Mouse (Mus musculus): ENCODE measurements around the gene Mak. TPM values are rescaled to one million over a fixed set of nuclear protein-coding genes. Genes with fewer than 3 reads are reported as not detected.

Gene Mak
- polyA plus RNA-seq, 1 experiment from 2014 or later = 0.46 TPM

DNA sequence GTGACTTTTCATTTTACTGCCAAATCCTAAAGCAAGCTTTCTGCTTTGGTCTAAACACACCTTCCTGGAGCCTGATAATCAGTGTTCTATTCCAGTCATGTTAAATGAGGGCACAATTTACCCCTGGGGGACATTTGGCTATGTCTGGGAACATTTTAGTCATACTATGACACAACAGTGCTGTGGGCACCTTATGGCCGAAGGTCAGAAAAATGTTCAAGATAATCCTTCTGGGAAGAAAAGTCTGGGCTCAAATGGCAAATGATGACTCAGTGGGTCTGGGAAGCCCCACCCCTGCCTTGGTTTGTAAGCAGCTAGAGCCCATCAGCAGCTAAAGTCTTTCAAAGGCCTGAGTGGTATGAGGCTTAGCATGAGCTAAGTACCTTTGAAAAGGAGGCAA lies 96.7 kb downstream of the Mak start:
- H3K4me3 ChIP-seq = no peak overlapping the region
- no peaks in the 10 kb centered on the region for H3K27me3 ChIP-seq
- H3K27ac ChIP-seq (replicated peaks) = no peak overlapping the region
- 69% methylated on average over 1 of the region's 1 CpGs for WGBS
- ATAC-seq (ENCODE audit: low FRiP score, low read depth) = no peak
- no peak overlapping the region for H3K9ac ChIP-seq (replicated peaks)
- H3K4me2 ChIP-seq (replicated peaks) = no peak overlapping the region
- H3K9me3 ChIP-seq = no peaks in the 10 kb centered on the region
- no peaks in the 10 kb centered on the region for H3K36me3 ChIP-seq
- H3K4me1 ChIP-seq = no peaks in the 10 kb centered on the region

DNA sequence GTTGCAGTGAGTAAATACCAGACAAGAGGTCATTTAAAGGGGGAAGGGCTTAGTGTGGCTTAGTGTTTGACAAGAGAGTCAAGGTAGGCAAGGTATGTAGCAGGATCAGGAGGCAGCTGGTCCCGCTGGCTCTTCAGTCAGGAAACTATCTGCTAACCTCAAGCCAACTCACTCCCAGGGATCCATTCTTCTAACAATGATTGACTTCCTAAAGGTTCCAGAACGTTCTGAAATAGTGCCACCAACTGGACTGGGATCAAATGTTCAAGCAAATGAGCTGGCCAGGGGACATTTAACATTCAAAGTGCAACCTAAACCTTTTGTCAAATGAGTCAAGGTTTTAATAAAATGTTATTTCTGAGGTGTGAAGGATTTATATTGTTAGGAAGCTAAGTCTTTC lies 100.2 kb downstream of the Mak start:
- no peak overlapping the region for H3K4me2 ChIP-seq (replicated peaks)
- 66% methylated on average over 2 of the region's 2 CpGs for WGBS
- no peaks in the 10 kb centered on the region for H3K27me3 ChIP-seq

DNA sequence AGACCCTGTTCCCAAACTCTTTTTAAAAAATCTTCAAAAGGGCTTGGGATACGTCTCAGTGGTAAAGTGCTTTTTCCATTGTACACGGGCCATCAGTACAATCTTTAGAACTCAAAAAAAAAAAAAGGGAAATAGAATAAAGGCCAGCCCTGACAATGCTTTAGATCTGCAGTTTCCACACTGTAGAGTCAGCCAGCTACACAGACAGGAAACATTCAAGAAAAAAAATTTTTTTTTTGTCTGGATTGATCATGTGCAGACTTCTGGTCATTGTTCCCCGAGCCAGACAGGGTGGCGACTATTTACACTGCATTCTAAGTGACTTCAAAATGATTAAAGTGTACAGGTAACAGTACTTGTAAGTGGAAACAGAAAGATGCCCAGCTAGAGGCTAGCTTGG lies 100.9 kb downstream of the Mak start:
- Histone ChIP-seq H3K27ac (replicated peaks) (no peak overlapping the region), H3K9me3 (no peaks in the 10 kb centered on the region), H3K4me3 (no peak overlapping the region), H3K27me3 (no peaks in the 10 kb centered on the region), H3K9ac (replicated peaks) (no peak overlapping the region), H3K4me1 (no peaks in the 10 kb centered on the region), H3K36me3 (no peaks in the 10 kb centered on the region), H3K4me2 (replicated peaks) (no peak overlapping the region)
- ATAC-seq (ENCODE audit: low FRiP score, low read depth) = no peak
- 83% methylated on average over 4 of the region's 4 CpGs for WGBS

More for the DNA sequence above, 100.2 kb downstream of the Mak start:
- Histone ChIP-seq H3K4me3 (no peak overlapping the region), H3K4me1 (no peaks in the 10 kb centered on the region), H3K36me3 (no peaks in the 10 kb centered on the region), H3K9me3 (no peaks in the 10 kb centered on the region), H3K27ac (replicated peaks) (no peak overlapping the region), H3K9ac (replicated peaks) (no peak overlapping the region)
- no peak for ATAC-seq (ENCODE audit: low FRiP score, low read depth)

DNA sequence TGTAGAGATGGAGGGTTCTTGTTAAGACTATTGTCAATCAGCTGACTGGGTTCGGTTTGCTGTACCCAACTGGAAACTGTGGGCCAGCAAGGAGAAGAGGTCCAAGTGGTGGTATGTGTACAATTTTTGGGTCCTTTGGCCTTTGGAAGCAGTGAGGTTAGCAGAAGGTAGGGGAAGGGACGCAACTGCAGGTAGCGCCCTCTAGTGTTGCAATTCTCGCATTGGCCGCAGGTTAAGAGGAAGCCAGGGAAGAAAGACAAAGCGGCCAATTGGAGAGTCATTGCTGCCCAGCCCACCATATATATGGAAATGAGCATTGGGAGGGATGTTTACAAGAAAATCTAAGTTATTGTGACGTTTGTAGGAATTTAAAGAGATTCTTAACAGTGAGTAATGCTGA lies 101.9 kb downstream of the Mak start:
- no peak for ATAC-seq (ENCODE audit: low FRiP score, low read depth)
- WGBS = 8% methylated on average over 7 of the region's 7 CpGs
- no peak overlapping the region for H3K9ac ChIP-seq (replicated peaks)
- H3K4me3 ChIP-seq = no peak overlapping the region
- no peaks in the 10 kb centered on the region for H3K27me3 ChIP-seq
- no peak overlapping the region for H3K4me2 ChIP-seq (replicated peaks)
- no peak overlapping the region for H3K27ac ChIP-seq (replicated peaks)
- H3K9me3 ChIP-seq = no peaks in the 10 kb centered on the region
- no peaks in the 10 kb centered on the region for H3K4me1 ChIP-seq
- H3K36me3 ChIP-seq = no peaks in the 10 kb centered on the region

Other genes with a start within 250 kb of the Mak start
- gene Gcnt2, start 220.0 kb downstream of the Mak start, polyA plus RNA-seq (2016; fragmentation: Nextera tagmentation; extraction: Ambion mirVana) = 3.2 and 3.4 TPM in 2 replicates
- gene Pak1ip1, start 78.7 kb downstream of the Mak start, polyA plus RNA-seq (2016; fragmentation: Nextera tagmentation; extraction: Ambion mirVana) = 78.5 and 82.8 TPM in 2 replicates
- 140 and 151 TPM in 2 replicates for gene Tmem14c, start 63.4 kb downstream of the Mak start, polyA plus RNA-seq (2016; fragmentation: Nextera tagmentation; extraction: Ambion mirVana)
- not detected in 2 replicates for gene Gcm2, start 31.3 kb upstream of the Mak start, polyA plus RNA-seq (2016; fragmentation: Nextera tagmentation; extraction: Ambion mirVana)
- not detected in 2 replicates for gene Sycp2l, start 34.6 kb upstream of the Mak start, polyA plus RNA-seq (2016; fragmentation: Nextera tagmentation; extraction: Ambion mirVana)
- gene Elovl2, start 140.7 kb upstream of the Mak start, polyA plus RNA-seq (2016; fragmentation: Nextera tagmentation; extraction: Ambion mirVana) = 43.4 and 44.4 TPM in 2 replicates
- 16.5 and 17.5 TPM in 2 replicates for gene Smim13, start 170.1 kb upstream of the Mak start, polyA plus RNA-seq (2016; fragmentation: Nextera tagmentation; extraction: Ambion mirVana)
- not detected in 2 replicates for gene Gm17364, start 194.3 kb upstream of the Mak start, polyA plus RNA-seq (2016; fragmentation: Nextera tagmentation; extraction: Ambion mirVana)